Mouse (Mus musculus) Patski (cell line): ENCODE measurements around the gene Usp44. TPM values are rescaled to one million over a fixed set of nuclear protein-coding genes. Genes with fewer than 3 reads are reported as not detected.

Experiments used
- ATAC-seq: fragments of 100-300 bp; one replicate; pipeline ENCODE4 v1.8.0; 2021
- CTCF ChIA-PET: fragments of 350-600 bp; sonication (Branson Sonifier 250); formaldehyde crosslinking; loops from one replicate; lab custom pipeline; 2022; ENCODE audit warnings: inconsistent platforms; lab: Charles Lee
- POLR2A ChIA-PET: fragments of 350-600 bp; sonication (Branson Sonifier 250); formaldehyde crosslinking; loops from one replicate; lab custom pipeline; 2022; ENCODE audit warnings: antibody characterized with exemption, inconsistent platforms; lab: Charles Lee
- DNase-seq: peaks from one replicate; pipeline ENCODE4 v3.0.0-alpha.2; 2011; ENCODE audit warnings: low read depth, low spot score
- H3K27me3 ChIP-seq: fragments of 371-371 bp; one replicate; pipeline ENCODE4 v1.5.1; 2021
- CTCF ChIP-seq: fragments of 100-300 bp; IDR thresholded peaks from one replicate; pipeline ENCODE4 v1.5.1; 2021
- in situ Hi-C: fragments of 300-500 bp; cut with MboI; formaldehyde crosslinking; loops from 3 replicates; pipeline ENCODE4 v1.11.1; 2018; ENCODE audit warnings: low pct_unique_long_range_greater_than_20kb, mixed read lengths
- polyA plus RNA-seq: library from polyadenylated mRNA; unstranded; gene quantifications from one replicate; pipeline ENCODE4 v1.2.3, GENCODE M21; 2021

The Usp44 gene
- polyA plus RNA-seq, 1 experiment from 2014 or later = 2.1 TPM

GRCm38 (mm10) chr10:93899303-93899702 is 67.9 kb downstream of the Usp44 start:
- ATAC-seq (peak; percentile 44), DNase-seq (peak; percentile 58)
- in situ Hi-C loops = no loop called here
- ChIA-PET CTCF (interaction anchor here (1.2 to 1.3 kb wide), 2 partner anchors 24 to 33 kb away, joined by 3 to 4 read pairs; no protein-coding TSS in a partner anchor), POLR2A (interaction anchor here (1.3 kb wide), 1 partner anchor 9 kb away, joined by 4 read pairs; no protein-coding TSS in a partner anchor)
- H3K27me3 ChIP-seq = no peaks in the 10 kb centered on the region
- TF ChIP-seq CTCF = no peak

- no peak for DNase-seq
- ChIA-PET POLR2A (interaction anchor here (1.3 kb wide), 1 partner anchor 10 kb away, joined by 4 read pairs; no protein-coding TSS in a partner anchor), CTCF (interaction anchor here (1.2 to 1.3 kb wide), 2 partner anchors 23 to 32 kb away, joined by 3 to 4 read pairs; no protein-coding TSS in a partner anchor)
- no peaks in the 10 kb centered on the region for H3K27me3 ChIP-seq
- in situ Hi-C loops = no loop called here
- no peak for ATAC-seq
- no peak for TF ChIP-seq CTCF
Measured at GRCm38 (mm10) chr10:93899907-93900306, 68.6 kb downstream of the Usp44 start.

- ChIA-PET CTCF (no interaction called here), POLR2A (no interaction called here)
- H3K27me3 ChIP-seq = no peaks in the 10 kb centered on the region
- no peak for DNase-seq
- no peak for TF ChIP-seq CTCF
- ATAC-seq = no peak
- in situ Hi-C loops = no loop called here
Measured at GRCm38 (mm10) chr10:93907376-93907775, 76.0 kb downstream of the Usp44 start.

Other genes starting within 250 kb of the Usp44 start
- 55.6 TPM for gene Snrpf, start 241.8 kb upstream of the Usp44 start, polyA plus RNA-seq
- gene Ntn4, start 190.9 kb upstream of the Usp44 start, polyA plus RNA-seq = 159 TPM
- gene Metap2, start 65.5 kb downstream of the Usp44 start, polyA plus RNA-seq = 282 TPM
- 23.4 TPM for gene Vezt, start 204.3 kb downstream of the Usp44 start, polyA plus RNA-seq
- gene Fgd6, start 204.4 kb downstream of the Usp44 start, polyA plus RNA-seq = 2.2 TPM